Mouse (Mus musculus): ENCODE data around the gene Mastl. TPM values are rescaled to one million over a fixed set of nuclear protein-coding genes. Genes with fewer than 3 reads are reported as not detected.

Mastl gene
- polyA plus RNA-seq, 2 experiments = 3.1 to 6.3 TPM

DNA sequence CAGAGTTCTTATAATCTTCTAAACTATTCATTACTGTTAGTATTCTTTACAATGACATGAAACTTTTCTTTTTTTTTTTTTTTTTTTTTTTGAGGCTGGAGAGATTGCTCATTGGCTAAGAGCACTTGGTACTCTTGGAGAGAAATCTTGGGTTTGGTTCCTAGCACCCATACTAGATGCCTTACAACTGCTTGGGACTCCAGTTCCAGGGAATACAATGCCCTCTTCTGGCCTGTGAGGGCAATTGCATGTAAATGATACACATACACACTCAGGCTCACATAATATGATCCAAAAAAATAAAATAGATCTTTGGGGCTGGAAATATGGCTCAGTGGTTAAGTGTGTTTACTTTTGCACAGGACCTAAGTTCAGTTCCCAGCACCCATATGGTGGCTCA lies 79.0 kb downstream of the Mastl start:
- Histone ChIP-seq H3K9ac (replicated peaks) (no peak overlapping the region), H3K4me3 (ENCODE audit: insufficient read depth in 1 of 2, low read depth in 2 of 2, low read length in 2 of 2) (no peak overlapping the region), H3K4me1 (replicated peaks; ENCODE audit: control insufficient read depth in 2 of 2, insufficient read depth in 2 of 2, low read length in 1 of 2) (no peaks in the 10 kb centered on the region), H3K27ac (no peak overlapping the region), H3K27me3 (ENCODE audit: control insufficient read depth, insufficient read depth, low read length) (no peaks in the 10 kb centered on the region), H3K36me3 (replicated peaks; ENCODE audit: control insufficient read depth, insufficient read depth, low read depth) (peaks cover 7% of the 10 kb centered on the region), H3K4me2 (ENCODE audit: low read depth) (no peak overlapping the region), H3K9me3 (ENCODE audit: control insufficient read depth, low read length) (no peaks in the 10 kb centered on the region; the same call in 1 of the 2 replicates)
- ATAC-seq (ENCODE audit: insufficient read depth) = no peak
- DNase-seq (ENCODE audit: low read depth in 3 of 3, low spot score in 3 of 3) = no peak
- TF ChIP-seq CTCF (IDR thresholded peaks at IDR 0.05; ENCODE audit: low read depth) (0 out of 2 replicates have a peak, but pooled peaks have one; percentile 33), EP300 (IDR thresholded peaks at IDR 0.05; ENCODE audit: low read depth) (no peak)

DNA sequence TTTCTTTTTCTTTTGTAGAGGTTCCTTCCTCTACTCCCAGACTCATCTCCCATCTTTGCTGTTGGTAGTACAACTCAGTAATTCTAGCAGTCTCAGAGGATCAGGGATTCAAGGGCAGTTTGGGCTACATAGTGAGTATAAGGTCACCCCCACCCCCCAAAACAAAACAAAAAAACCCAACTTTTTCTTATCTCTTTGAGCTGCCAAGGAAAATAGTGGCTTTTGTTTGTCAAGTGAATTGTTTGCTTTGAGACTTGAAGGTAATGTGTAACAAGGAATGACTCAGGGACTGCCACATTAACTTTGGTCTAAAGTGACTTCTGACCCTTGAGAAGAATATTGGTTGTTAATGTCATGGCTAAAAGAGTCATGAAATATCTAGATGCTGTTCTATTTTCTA lies 80.0 kb downstream of the Mastl start:
- Histone ChIP-seq H3K9me3 (ENCODE audit: control insufficient read depth, low read length) (no peaks in the 10 kb centered on the region; the same call in 1 of the 2 replicates), H3K27me3 (ENCODE audit: control insufficient read depth, insufficient read depth, low read length) (no peaks in the 10 kb centered on the region), H3K9ac (replicated peaks) (no peak overlapping the region), H3K4me3 (ENCODE audit: insufficient read depth in 1 of 2, low read depth in 2 of 2, low read length in 2 of 2) (no peak overlapping the region), H3K36me3 (replicated peaks; ENCODE audit: control insufficient read depth, insufficient read depth, low read depth) (peaks cover 6% of the 10 kb centered on the region), H3K4me2 (ENCODE audit: low read depth) (no peak overlapping the region), H3K4me1 (replicated peaks; ENCODE audit: control insufficient read depth in 2 of 2, insufficient read depth in 2 of 2, low read length in 1 of 2) (no peaks in the 10 kb centered on the region), H3K27ac (no peak overlapping the region)
- no peak for ATAC-seq (ENCODE audit: insufficient read depth)
- no peak for DNase-seq (ENCODE audit: low read depth in 3 of 3, low spot score in 3 of 3)
- TF ChIP-seq EP300 (IDR thresholded peaks at IDR 0.05; ENCODE audit: low read depth) = no peak
- TF ChIP-seq CTCF (IDR thresholded peaks at IDR 0.05; ENCODE audit: low read depth) = no peak

DNA sequence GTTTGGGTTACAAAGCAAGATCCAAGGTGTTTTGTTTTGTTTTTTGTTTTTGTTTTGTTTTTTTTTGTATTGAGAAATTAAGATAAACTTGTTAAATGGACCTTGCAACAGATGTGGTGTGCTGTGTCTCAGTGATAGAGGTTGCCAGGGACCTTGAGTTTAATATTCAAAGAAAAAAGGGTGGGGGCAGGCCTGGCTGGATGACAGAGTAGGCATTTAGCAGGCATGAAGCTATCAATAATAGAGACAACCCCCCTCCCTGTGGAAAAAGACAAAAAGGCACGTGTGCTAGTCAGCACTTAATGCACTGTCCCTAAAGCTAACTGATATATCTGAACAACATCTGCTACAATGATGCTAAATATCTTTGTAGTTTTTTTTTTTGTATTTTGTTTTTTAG lies 84.4 kb downstream of the Mastl start:
- Histone ChIP-seq H3K9me3 (ENCODE audit: control insufficient read depth, low read length) (no peaks in the 10 kb centered on the region), H3K27ac (no peak overlapping the region), H3K4me3 (ENCODE audit: insufficient read depth in 1 of 2, low read depth in 2 of 2, low read length in 2 of 2) (no peak overlapping the region), H3K4me2 (ENCODE audit: low read depth) (no peak overlapping the region), H3K4me1 (replicated peaks; ENCODE audit: control insufficient read depth in 2 of 2, insufficient read depth in 2 of 2, low read length in 1 of 2) (peaks cover 3 to 6% of the 10 kb centered on the region in 2 experiments; a peak in 2 of 4 replicates), H3K9ac (replicated peaks) (no peak overlapping the region), H3K36me3 (replicated peaks; ENCODE audit: control insufficient read depth, insufficient read depth, low read depth) (no peaks in the 10 kb centered on the region), H3K27me3 (ENCODE audit: control insufficient read depth, insufficient read depth, low read length) (no peaks in the 10 kb centered on the region)
- 61% methylated on average over 1 of the region's 1 CpGs for WGBS (ENCODE audit: insufficient replicate concordance)
- TF ChIP-seq CTCF (IDR thresholded peaks at IDR 0.05; ENCODE audit: low read depth) (no peak), EP300 (IDR thresholded peaks at IDR 0.05; ENCODE audit: low read depth) (no peak)
- ATAC-seq (ENCODE audit: insufficient read depth) (no peak), DNase-seq (ENCODE audit: low read depth in 3 of 3, low spot score in 3 of 3) (no peak)

DNA sequence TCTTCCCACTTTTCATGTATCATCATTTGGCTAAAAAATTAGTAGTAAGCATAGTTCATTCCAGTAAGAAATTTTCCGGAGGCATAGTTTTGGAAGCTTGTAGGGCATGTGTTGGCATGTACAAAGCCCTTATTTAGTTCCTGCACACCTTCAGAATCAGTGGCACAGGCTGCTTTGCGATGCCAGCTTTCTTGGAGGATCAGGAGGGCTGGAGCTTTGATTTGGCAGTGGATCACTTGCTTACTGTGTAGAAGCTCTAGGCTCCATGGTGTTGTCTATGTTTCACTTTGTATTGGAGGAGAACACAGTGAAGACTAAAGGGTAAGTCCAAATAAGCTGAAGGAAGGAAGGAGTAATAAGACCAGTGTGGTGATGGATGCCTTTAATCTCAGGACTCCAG lies 85.3 kb downstream of the Mastl start:
- no peak overlapping the region for H3K4me2 ChIP-seq (ENCODE audit: low read depth)
- H3K27me3 ChIP-seq (ENCODE audit: control insufficient read depth, insufficient read depth, low read length) = no peaks in the 10 kb centered on the region
- H3K4me1 ChIP-seq (replicated peaks; ENCODE audit: control insufficient read depth in 2 of 2, insufficient read depth in 2 of 2, low read length in 1 of 2) = peaks cover 3 to 6% of the 10 kb centered on the region in 2 experiments; a peak in 2 of 4 replicates
- H3K9ac ChIP-seq (replicated peaks) = no peak overlapping the region
- no peaks in the 10 kb centered on the region for H3K36me3 ChIP-seq (replicated peaks; ENCODE audit: control insufficient read depth, insufficient read depth, low read depth)
- no peak overlapping the region for H3K4me3 ChIP-seq (ENCODE audit: insufficient read depth in 1 of 2, low read depth in 2 of 2, low read length in 2 of 2)
- no peak for ATAC-seq (ENCODE audit: insufficient read depth)
- TF ChIP-seq EP300 (IDR thresholded peaks at IDR 0.05; ENCODE audit: low read depth) = no peak
- no peak for TF ChIP-seq CTCF (IDR thresholded peaks at IDR 0.05; ENCODE audit: low read depth)
- H3K9me3 ChIP-seq (ENCODE audit: control insufficient read depth, low read length) = no peaks in the 10 kb centered on the region
- no peak for DNase-seq (ENCODE audit: low read depth in 3 of 3, low spot score in 3 of 3)
- no peak overlapping the region for H3K27ac ChIP-seq
- WGBS (ENCODE audit: insufficient replicate concordance) = 80% methylated on average over 2 of the region's 2 CpGs

DNA sequence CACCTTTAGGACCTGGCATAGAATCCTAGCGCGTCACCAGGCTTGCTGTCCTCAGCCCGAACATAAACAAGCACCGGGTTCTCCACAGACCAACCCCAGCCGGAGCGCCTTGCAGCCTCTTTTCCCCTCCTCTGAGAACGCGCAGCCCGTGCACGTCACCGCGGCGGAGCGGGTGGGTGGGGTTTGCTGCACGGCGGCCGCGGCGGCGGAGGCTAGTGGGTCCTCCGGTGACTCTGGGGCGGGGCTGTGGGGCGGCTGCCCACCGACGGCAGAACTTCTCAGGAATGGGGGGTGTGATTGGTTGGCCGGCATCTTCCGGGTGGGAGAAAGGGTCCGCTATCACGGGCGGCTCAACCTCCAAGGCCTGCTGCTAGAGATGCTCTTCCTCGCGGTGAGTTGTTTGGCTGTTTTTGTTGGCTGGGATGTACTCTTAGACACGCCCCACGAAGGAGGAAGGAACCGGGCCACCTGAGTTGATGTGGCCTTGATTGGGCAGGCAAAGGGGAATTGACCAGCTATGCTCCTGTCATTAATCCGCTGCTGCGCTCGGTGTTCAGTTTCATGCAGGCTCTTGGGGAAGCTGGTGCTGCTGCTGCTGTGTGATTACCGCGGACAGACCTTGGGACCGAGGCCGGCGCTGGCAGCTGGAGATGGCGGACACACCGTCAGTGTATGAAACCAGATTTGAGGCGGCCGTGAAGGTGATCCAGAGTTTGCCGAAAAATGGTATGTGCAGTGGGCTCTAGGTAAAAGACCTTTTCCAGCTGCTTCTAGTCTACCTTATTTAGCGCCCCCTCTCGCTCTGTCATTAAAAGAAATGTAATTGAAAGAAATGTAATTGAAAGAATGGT lies 86.7 kb downstream of the Mastl start:
- peak; percentile 39 for TF ChIP-seq CTCF (IDR thresholded peaks at IDR 0.05; ENCODE audit: low read depth)
- no peak for TF ChIP-seq EP300 (IDR thresholded peaks at IDR 0.05; ENCODE audit: low read depth)
- Histone ChIP-seq H3K27me3 (ENCODE audit: control insufficient read depth, insufficient read depth, low read length) (no peaks in the 10 kb centered on the region), H3K4me3 (ENCODE audit: insufficient read depth in 1 of 2, low read depth in 2 of 2, low read length in 2 of 2) (peak overlapping the region; percentile 76 to 81), H3K36me3 (replicated peaks; ENCODE audit: control insufficient read depth, insufficient read depth, low read depth) (no peaks in the 10 kb centered on the region), H3K9me3 (ENCODE audit: control insufficient read depth, low read length) (no peaks in the 10 kb centered on the region), H3K27ac (peak overlapping the region; percentile 96), H3K4me1 (replicated peaks; ENCODE audit: control insufficient read depth in 2 of 2, insufficient read depth in 2 of 2, low read length in 1 of 2) (peaks cover 3 to 6% of the 10 kb centered on the region in 2 experiments; a peak in 2 of 4 replicates), H3K4me2 (ENCODE audit: low read depth) (peak overlapping the region; percentile 99), H3K9ac (replicated peaks) (peak overlapping the region; percentile 90)
- DNase-seq (ENCODE audit: low read depth in 3 of 3, low spot score in 3 of 3) (peak; percentile 74 to 78 (median 76)), ATAC-seq (ENCODE audit: insufficient read depth) (peak; percentile 87)
- WGBS (ENCODE audit: insufficient replicate concordance) = under 1% methylated on average over 50 of the region's 50 CpGs

All from liver, embryonic 14.5 days (tissue).